Mouse (Mus musculus): ENCODE results near the gene Ptprg. TPM values are rescaled to one million over a fixed set of nuclear protein-coding genes. Genes with fewer than 3 reads are reported as not detected.

Gene Ptprg
- polyA plus RNA-seq, 1 experiment from 2014 or later: 48.1 TPM

DNA sequence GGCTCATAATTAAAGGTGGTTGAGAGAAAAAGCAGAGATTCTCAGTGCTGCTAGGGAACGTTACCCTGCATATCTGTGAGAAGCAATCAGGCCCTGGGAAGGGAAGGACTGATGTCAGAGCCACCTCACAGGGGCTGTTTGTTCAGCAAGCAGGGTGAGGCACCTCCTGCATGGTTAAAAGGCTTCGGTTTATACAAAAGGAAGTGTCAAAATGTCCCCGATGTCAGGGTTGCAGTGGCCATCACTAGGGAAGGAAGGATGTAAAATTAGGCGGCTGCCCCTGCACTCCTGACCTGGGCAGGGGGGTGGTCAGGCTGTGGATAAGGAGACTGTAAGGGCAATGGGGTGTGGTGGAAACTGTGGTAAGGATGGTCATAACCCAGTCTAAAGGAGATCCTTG is 583.2 kb downstream of the Ptprg start:
- Histone ChIP-seq H3K4me2 (no peak overlapping the region), H3K9ac (no peak overlapping the region), H3K9me3 (no peaks in the 10 kb centered on the region), H3K36me3 (no peaks in the 10 kb centered on the region), H3K4me3 (no peak overlapping the region), H3K4me1 (replicated peaks) (peaks cover 11% of the 10 kb centered on the region; the same call in 1 of the 2 replicates), H3K27ac (replicated peaks) (no peak overlapping the region), H3K27me3 (no peaks in the 10 kb centered on the region)
- no peak for ATAC-seq (ENCODE audit: low FRiP score, low read depth)
- WGBS: 52% methylated on average over 4 of the region's 4 CpGs

DNA sequence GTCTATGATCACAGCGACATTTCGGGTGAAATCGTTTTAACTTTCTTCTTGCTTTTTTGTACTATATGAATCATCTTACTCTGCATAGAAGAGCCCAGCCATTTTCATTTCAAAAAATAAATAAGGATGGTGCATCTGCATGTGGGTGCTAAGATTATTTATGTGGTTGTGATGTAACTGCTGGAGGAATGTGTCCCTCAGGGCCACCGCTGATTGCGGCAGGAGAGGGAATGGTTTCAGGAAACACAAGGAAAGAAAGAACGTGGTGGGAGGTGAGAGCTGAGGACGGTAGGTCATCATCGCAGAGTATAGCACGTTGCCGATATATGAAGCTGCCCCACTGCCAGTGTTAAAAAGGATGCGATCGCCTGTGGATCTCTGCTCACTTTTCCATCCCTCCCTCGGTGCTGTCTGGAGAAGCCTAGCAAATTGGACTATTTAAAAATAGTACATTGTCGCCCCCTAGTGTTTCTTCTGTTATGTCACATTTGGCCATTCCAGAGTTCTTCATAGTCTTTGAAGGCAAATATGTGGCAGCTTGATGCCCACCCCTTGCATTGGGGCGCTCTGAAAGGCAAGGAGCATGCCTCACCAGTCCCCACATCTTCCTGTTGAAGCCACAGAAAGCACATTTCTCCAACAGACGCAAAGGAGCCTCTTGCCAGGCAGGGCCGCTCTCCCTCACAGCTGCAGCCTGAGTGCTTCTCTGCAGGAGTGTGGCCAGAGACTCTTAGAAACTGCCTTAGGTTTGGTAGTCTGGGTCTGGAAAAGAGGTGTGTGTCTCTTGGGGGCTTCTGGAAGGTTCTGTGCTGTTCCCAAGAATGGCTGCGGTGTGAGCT is 586.5 kb downstream of the Ptprg start:
- Histone ChIP-seq H3K27me3 (no peaks in the 10 kb centered on the region), H3K36me3 (no peaks in the 10 kb centered on the region), H3K27ac (replicated peaks) (no peak overlapping the region), H3K4me1 (replicated peaks) (peaks cover 21% of the 10 kb centered on the region), H3K9ac (no peak overlapping the region), H3K4me3 (no peak overlapping the region), H3K9me3 (no peaks in the 10 kb centered on the region), H3K4me2 (peak overlapping the region; percentile 40)
- peak; percentile 84 for ATAC-seq (ENCODE audit: low FRiP score, low read depth)
- 39% methylated on average over 18 of the region's 18 CpGs for WGBS

DNA sequence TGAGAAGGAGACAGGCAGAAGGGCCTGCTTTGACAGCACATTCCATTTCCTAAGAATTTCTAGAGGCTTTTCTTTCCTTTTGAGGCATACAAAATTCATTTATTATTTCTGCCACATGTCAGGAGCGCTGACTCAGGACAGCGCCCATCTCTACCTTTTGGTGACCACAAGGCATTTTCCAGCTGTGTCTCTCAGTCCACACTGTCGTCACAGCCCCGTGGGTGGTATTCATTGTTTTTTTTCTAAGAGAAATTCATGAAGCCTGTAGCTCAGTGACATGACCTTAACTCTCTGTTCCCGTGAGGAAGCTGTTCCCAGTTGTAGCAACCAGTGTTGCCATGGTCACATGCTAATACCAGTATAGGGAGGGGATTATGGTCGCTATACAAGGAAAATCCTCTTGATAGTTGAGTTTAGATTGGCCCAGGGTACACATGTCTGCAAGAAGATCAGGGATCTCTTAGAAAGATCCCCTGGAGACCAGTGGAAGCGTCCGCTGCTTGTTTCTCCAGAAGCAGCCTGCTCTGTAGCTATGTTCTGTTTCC is 590.7 kb downstream of the Ptprg start:
- Histone ChIP-seq H3K4me1 (replicated peaks) (peaks cover 21% of the 10 kb centered on the region), H3K4me2 (no peak overlapping the region), H3K4me3 (no peak overlapping the region), H3K9ac (no peak overlapping the region), H3K9me3 (no peaks in the 10 kb centered on the region), H3K27ac (replicated peaks) (no peak overlapping the region), H3K27me3 (no peaks in the 10 kb centered on the region), H3K36me3 (peaks cover 6% of the 10 kb centered on the region; the same call in 1 of the 2 replicates)
- no peak for ATAC-seq (ENCODE audit: low FRiP score, low read depth)
- WGBS: 35% methylated on average over 8 of the region's 8 CpGs

DNA sequence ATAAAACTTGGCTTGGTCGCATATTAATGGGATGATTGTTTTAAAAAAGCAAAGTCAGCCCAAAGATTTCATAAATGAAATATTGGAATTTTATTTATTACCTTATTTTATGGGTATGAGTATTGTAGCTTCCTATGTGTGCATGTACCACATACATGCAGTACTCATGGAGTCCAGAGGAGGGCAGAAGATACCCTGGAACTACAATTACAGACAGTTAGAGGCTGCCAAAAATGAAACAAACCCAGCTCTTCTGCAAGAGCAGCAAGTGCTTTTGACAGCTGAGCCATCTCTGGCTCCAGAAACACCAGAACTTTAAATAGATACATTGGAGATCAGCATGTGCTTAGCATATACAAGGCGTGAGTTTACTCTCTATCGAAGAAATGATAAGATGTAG is 592.6 kb downstream of the Ptprg start:
- Histone ChIP-seq H3K27ac (replicated peaks) (no peak overlapping the region), H3K9ac (no peak overlapping the region), H3K27me3 (no peaks in the 10 kb centered on the region), H3K9me3 (no peaks in the 10 kb centered on the region), H3K4me3 (no peak overlapping the region), H3K4me2 (no peak overlapping the region), H3K36me3 (peaks cover 6% of the 10 kb centered on the region; the same call in 1 of the 2 replicates), H3K4me1 (replicated peaks) (peaks cover 9% of the 10 kb centered on the region)
- 96% methylated on average over 3 of the region's 3 CpGs for WGBS
- no peak for ATAC-seq (ENCODE audit: low FRiP score, low read depth)

DNA sequence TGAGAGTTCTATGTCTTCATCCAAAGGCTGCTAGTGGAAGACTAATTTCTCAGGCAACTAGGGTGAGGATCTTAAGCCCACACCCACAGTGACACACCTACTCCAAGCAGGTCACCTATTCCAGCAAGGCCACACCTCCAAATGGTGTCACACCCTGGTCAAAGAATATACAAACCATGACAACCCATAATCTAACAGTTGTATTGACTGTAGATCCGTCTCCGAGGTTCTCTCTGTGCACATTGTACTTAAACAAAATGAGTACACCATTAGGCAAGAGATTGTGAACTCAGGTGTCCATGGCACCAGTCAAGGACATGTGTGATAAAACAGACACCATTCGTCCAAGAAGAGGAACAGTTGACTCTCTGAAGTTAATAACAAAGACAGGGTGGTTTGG is 596.2 kb downstream of the Ptprg start:
- WGBS: 85% methylated on average over 3 of the region's 3 CpGs
- no peaks in the 10 kb centered on the region for H3K27me3 ChIP-seq
- no peak overlapping the region for H3K4me2 ChIP-seq
- no peaks in the 10 kb centered on the region; the same call in 1 of the 2 replicates for H3K4me1 ChIP-seq (replicated peaks)
- H3K9ac ChIP-seq: no peak overlapping the region
- H3K27ac ChIP-seq (replicated peaks): no peak overlapping the region
- no peak overlapping the region for H3K4me3 ChIP-seq
- no peak for ATAC-seq (ENCODE audit: low FRiP score, low read depth)
- H3K9me3 ChIP-seq: no peaks in the 10 kb centered on the region
- H3K36me3 ChIP-seq: peaks cover 6% of the 10 kb centered on the region; the same call in 1 of the 2 replicates

DNA sequence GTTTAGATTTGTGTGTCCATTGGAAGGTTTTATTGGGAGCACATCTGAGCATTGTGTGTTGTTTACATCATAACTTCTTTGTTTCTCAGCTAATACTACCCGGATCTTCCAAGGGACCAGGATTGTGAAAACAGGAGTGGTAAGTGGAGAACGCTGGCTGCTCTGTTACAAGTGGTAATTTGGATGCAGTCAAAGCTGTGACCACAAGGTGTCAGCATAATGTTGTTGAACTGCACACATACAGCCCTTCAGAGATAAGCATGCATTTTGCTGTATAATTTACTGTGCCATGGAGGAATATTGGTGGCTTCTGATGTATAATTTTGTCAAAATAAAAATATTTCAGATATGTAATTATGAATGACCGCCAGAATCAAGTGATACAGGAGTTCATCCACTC is 598.6 kb downstream of the Ptprg start:
- peak; percentile 84 for ATAC-seq (ENCODE audit: low FRiP score, low read depth)
- Histone ChIP-seq H3K9ac (no peak overlapping the region), H3K4me2 (no peak overlapping the region), H3K27me3 (no peaks in the 10 kb centered on the region), H3K27ac (replicated peaks) (no peak overlapping the region), H3K9me3 (no peaks in the 10 kb centered on the region), H3K36me3 (no peaks in the 10 kb centered on the region), H3K4me3 (no peak overlapping the region), H3K4me1 (replicated peaks) (no peaks in the 10 kb centered on the region; the same call in 1 of the 2 replicates)
- WGBS: 45% methylated on average over 3 of the region's 3 CpGs

DNA sequence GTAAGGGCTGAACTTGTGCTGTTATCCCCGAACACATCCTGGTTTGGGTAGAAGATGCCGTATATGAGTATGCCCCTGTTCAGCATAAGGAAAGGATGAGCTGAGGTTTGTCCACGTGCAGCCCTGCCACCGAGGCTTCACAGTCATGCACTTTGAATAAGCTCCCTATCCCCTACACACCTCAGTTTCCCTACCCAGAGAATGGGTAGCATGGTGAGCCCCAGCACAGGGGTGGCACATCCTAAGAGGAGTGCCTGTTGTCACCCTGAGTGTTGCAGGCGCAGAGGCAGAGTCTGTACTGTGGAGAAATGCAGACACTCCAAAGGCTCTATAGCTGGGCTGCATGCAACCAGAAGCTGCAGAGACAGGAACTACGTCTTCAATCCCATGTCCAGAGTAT is 599.4 kb downstream of the Ptprg start:
- no peak overlapping the region for H3K4me2 ChIP-seq
- H3K27me3 ChIP-seq: no peaks in the 10 kb centered on the region
- WGBS: 96% methylated on average over 6 of the region's 6 CpGs
- 0 out of 2 replicates have a peak, but pooled peaks have one; percentile 5 for ATAC-seq (ENCODE audit: low FRiP score, low read depth)
- H3K9me3 ChIP-seq: no peaks in the 10 kb centered on the region
- no peak overlapping the region for H3K4me3 ChIP-seq
- no peaks in the 10 kb centered on the region; the same call in 1 of the 2 replicates for H3K4me1 ChIP-seq (replicated peaks)
- no peaks in the 10 kb centered on the region for H3K36me3 ChIP-seq
- H3K9ac ChIP-seq: no peak overlapping the region
- H3K27ac ChIP-seq (replicated peaks): no peak overlapping the region

DNA sequence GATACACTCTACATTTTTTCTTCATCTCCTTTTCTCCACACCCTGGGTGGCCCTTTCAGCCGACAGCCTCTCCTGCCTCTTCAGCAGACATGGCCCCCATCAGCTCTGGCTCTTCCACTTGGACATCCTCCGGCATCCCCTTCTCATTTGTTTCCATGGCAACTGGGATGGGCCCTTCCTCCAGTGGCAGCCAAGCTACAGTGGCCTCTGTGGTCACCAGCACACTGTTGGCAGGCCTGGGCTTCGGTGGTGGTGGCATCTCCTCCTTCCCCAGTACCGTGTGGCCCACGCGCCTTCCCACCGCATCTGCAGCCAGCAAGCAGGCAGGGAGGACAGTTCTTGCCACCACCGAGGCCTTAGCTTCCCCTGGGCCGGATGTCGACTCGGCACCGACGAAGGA is 600.3 kb downstream of the Ptprg start:
- Histone ChIP-seq H3K4me1 (replicated peaks) (no peaks in the 10 kb centered on the region; the same call in 1 of the 2 replicates), H3K9me3 (no peaks in the 10 kb centered on the region), H3K27me3 (no peaks in the 10 kb centered on the region), H3K4me3 (no peak overlapping the region), H3K27ac (replicated peaks) (no peak overlapping the region), H3K4me2 (no peak overlapping the region), H3K36me3 (no peaks in the 10 kb centered on the region), H3K9ac (no peak overlapping the region)
- ATAC-seq (ENCODE audit: low FRiP score, low read depth): 0 out of 2 replicates have a peak, but pooled peaks have one; percentile 33
- WGBS: 67% methylated on average over 13 of the region's 13 CpGs

DNA sequence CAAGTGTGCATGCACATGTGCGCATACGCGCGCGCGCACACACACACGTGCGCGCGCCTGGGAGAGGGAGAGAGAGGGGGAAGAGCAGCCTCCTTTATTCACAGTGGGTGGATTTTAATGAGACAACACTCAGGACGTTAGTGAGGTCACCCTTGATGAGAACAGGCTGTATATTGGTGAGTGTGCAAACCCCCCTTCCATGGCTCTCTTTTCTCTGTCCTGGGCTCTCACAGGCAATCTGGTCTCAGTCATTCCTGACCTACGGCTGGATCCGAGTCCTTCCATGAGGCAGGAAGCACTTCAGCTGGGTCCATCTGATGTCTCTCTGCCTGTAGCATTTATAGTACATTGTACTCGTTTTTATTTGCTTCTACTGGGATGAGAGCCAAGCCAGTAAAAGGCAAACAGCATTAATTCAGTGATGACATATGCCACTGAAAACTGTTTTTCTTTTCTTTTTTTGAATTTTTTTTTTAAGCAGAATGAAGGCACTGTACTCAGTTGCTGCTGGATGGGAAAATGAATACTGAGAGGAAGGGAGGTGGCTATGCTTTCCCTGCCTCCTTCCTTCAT is 608.5 kb downstream of the Ptprg start:
- H3K4me2 ChIP-seq: no peak overlapping the region
- no peak overlapping the region for H3K9ac ChIP-seq
- H3K36me3 ChIP-seq: no peaks in the 10 kb centered on the region
- no peaks in the 10 kb centered on the region for H3K27me3 ChIP-seq
- H3K4me3 ChIP-seq: no peak overlapping the region
- ATAC-seq (ENCODE audit: low FRiP score, low read depth): no peak
- H3K9me3 ChIP-seq: no peaks in the 10 kb centered on the region
- H3K4me1 ChIP-seq (replicated peaks): peaks cover 4% of the 10 kb centered on the region; the same call in 1 of the 2 replicates
- WGBS: 84% methylated on average over 14 of the region's 14 CpGs
- no peak overlapping the region for H3K27ac ChIP-seq (replicated peaks)

DNA sequence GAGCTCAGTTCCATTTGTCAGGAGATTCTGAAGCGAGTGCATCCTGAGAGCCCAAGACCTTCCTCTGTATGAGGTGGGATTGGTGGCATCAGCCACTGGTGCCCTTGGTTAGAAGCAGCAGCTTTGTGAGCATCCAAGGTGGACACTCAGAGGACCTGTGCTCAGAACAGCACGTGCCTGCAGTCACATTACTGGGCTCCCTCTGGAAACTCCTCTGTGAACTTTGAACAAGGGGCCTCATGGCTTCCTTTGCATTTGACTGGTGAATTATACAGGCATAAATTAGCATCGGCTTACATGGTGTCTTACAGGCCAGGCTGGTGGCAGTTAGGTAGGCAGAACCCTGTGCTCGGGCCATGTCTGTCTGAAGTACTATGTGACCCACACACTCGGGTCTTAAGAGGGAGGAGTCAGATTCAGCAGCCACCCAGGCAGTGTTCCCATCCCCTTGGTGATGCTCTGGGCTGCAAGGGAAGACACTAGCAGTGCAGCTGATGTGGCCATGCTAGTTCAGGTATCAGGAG is 609.1 kb downstream of the Ptprg start:
- WGBS: 67% methylated on average over 5 of the region's 5 CpGs
- Histone ChIP-seq H3K4me3 (no peak overlapping the region), H3K27ac (replicated peaks) (no peak overlapping the region), H3K4me2 (no peak overlapping the region), H3K9me3 (no peaks in the 10 kb centered on the region), H3K36me3 (no peaks in the 10 kb centered on the region), H3K27me3 (no peaks in the 10 kb centered on the region), H3K4me1 (replicated peaks) (peaks cover 4% of the 10 kb centered on the region; the same call in 1 of the 2 replicates), H3K9ac (no peak overlapping the region)
- ATAC-seq (ENCODE audit: low FRiP score, low read depth): no peak; the same call in 1 of the 2 replicates

DNA sequence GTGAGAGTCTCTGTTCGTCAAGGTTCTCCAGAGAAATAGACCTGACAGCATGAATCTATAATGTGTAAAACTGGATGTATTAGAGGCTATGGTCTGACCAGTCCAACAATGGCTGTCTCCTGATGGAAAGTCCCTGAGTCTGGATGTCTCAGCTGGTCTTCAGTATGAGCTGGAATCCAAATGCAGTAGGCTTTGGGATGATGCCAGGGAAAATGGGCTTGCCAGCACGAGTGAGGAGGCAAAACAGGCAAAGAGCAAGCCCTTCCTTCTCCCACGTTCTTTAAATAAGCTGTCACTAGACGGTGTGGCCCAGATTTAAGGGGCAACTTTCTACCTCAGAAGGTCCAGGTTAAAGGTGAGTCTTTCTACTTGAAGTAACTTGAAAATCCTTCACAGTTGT is 609.9 kb downstream of the Ptprg start:
- H3K4me2 ChIP-seq: no peak overlapping the region
- no peak for ATAC-seq (ENCODE audit: low FRiP score, low read depth)
- peaks cover 4% of the 10 kb centered on the region; the same call in 1 of the 2 replicates for H3K4me1 ChIP-seq (replicated peaks)
- no peak overlapping the region for H3K27ac ChIP-seq (replicated peaks)
- no peak overlapping the region for H3K9ac ChIP-seq
- H3K36me3 ChIP-seq: no peaks in the 10 kb centered on the region
- no peaks in the 10 kb centered on the region for H3K9me3 ChIP-seq
- no peaks in the 10 kb centered on the region for H3K27me3 ChIP-seq
- 72% methylated on average over 4 of the region's 4 CpGs for WGBS
- H3K4me3 ChIP-seq: no peak overlapping the region

DNA sequence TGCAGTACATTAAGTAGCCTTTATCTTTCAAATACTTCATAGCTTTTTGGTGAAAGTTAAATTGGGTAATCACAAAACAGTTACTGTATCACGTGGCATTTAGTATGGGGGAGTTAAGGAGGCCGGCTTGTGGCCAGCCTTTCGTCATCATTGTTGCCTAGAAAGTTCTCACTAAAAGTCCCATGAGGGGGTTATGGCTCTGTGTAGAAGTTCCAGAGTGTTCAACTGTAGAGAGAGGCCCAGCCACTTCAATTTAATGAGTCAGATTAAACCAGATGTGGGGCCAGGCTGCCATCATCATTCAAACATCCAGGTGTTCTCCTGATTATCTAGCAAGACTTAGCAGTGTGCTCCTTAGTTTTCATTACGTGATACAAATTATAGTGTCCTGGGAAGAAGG is 613.9 kb downstream of the Ptprg start:
- no peaks in the 10 kb centered on the region for H3K27me3 ChIP-seq
- no peak for ATAC-seq (ENCODE audit: low FRiP score, low read depth)
- no peaks in the 10 kb centered on the region; the same call in 1 of the 2 replicates for H3K4me1 ChIP-seq (replicated peaks)
- H3K4me2 ChIP-seq: no peak overlapping the region
- no peak overlapping the region for H3K27ac ChIP-seq (replicated peaks)
- no peak overlapping the region for H3K4me3 ChIP-seq
- 89% methylated on average over 4 of the region's 4 CpGs for WGBS
- H3K36me3 ChIP-seq: no peaks in the 10 kb centered on the region
- no peak overlapping the region for H3K9ac ChIP-seq
- H3K9me3 ChIP-seq: no peaks in the 10 kb centered on the region
